Mouse (Mus musculus): ENCODE data around the gene Cdk2. TPM values are rescaled to one million over a fixed set of nuclear protein-coding genes. Genes with fewer than 3 reads are reported as not detected.
A peak's percentile ranks its signal among the peaks of the same experiment; 100 is the strongest.

Gene Cdk2
- polyA plus RNA-seq (2021) = 30.2 TPM

DNA sequence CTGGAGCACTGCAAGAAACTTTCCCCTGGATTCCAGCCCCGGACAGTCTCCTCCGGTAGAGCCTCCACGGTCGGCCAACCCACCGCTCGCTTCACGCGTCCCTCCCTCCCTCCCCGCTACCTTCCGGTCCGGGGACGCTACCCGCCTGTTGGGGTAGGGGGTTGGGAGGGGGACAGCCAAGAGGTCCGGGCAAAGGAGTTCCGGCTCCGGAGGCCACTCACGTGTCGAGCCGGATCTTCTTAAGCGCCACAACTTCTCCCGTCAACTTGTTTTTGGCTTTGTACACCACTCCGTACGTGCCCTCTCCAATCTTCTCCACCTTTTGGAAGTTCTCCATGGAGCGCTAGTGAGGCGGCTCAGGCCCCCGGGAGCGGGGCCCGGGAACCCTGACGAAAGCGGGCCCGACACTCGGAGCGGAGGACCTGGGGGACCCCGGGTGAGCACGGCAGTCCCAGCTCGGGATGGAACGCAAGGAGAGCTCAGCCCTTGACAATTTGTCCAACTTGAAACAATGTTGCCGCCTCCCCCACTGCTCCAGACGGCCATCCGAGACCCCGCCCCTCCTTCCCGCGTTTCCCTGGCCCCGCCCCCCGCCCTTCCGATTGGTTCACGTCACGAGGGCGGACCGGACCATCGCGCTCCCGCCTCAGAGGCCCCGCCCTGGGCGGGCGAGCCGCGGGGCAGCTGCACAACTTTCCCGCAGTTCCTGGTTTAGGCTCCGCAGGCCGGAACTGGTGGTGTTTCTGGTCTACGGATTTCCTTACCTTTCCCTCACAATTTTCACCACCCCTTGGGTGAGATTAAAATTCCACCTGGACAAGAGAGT lies at the start of gene Cdk2:
Cdk2 (minus strand) TSS at position 541 of the 826 bp plus-strand sequence.
- ChIA-PET POLR2A (interaction anchor here (0.6 to 1.6 kb wide), 2 partner anchors 9 to 39 kb away, joined by 4 read pairs; no protein-coding TSS in a partner anchor), CTCF (no interaction called here)
- ATAC-seq (peak; percentile 83), DNase-seq (ENCODE audit: low read depth, low spot score) (peak; percentile 39)
- in situ Hi-C loops (cut with MboI; ENCODE audit: low pct_unique_long_range_greater_than_20kb) = no loop called here
- no peaks in the 10 kb centered on the region for H3K27me3 ChIP-seq
- TF ChIP-seq CTCF (IDR thresholded peaks at IDR 0.05) = no peak

DNA sequence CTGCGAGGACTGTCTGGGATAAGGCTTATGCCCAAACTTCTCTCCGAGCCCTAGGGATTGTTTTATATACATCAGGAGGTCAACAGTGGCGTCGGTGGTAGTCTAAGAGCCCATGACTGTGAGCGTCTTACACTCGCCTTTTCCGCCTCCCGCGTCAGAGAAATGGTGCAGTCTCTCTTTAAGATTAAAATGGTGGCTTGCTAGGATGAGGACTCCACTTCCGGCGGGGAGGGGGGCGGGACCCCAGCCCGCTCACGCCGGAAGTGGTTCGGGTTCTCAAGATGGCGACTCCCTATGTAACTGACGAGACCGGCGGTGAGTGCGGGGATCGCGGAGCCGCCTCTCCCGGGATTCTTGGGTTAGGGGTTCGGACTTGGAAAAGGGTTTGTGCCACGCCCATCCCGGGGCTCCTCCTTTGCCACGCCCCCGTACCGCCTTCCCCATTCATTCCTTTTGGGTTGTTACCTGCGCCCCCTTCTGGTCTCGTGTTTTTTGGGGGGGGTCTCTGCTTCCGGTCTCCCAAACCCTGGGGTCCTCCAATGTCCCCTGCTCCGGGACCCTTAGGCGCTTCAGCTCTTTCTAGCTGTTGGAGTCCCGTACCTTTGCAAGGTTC lies 43.5 kb upstream of the Cdk2 start:
- no peaks in the 10 kb centered on the region for H3K27me3 ChIP-seq
- ChIA-PET CTCF (interaction anchor here (1.2 kb wide), 1 partner anchor 18 kb away, joined by 3 read pairs; no protein-coding TSS in a partner anchor), POLR2A (interaction anchor here (1.2 kb wide), 1 partner anchor 53 kb away, joined by 4 read pairs; no protein-coding TSS in a partner anchor)
- ATAC-seq (peak; percentile 77), DNase-seq (ENCODE audit: low read depth, low spot score) (peak; percentile 46)
- peak; percentile 77 for TF ChIP-seq CTCF (IDR thresholded peaks at IDR 0.05)
- in situ Hi-C loops (cut with MboI; ENCODE audit: low pct_unique_long_range_greater_than_20kb) = no loop called here

DNA sequence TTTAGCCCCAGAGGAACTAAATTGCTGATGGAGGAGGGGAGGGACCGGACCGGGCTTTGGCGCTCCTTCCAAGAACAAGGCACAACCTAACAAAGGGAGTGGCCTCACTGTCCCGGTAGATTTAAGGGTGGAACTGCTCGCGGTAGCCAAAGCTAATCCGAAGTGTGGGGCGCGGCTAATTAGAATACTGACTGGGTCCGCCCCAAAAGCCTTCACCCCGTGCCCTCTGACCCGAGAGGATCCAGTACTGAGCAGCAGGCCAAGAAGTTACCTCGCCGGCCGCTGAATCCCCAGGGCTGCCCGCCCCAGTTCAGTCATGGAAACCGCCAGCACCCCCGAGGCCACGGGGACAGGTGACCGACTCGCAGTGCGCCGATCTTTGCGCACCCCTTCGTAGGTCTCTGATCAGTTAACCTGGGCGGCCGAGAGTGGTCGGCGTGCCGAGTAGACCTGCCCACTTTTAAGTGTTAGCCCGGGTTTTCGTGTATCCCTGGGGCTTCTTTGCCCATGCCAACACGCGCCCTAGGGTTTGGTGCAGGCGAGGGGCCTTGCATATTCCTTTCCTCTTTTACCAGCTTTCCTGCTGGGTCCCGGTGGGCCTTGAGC lies 42.9 kb upstream of the Cdk2 start, which contains the start of gene Pym1:
Pym1 (plus strand) TSS at position 244 of the 606 bp plus-strand sequence.
- no peak for DNase-seq (ENCODE audit: low read depth, low spot score)
- TF ChIP-seq CTCF (IDR thresholded peaks at IDR 0.05) = no peak
- H3K27me3 ChIP-seq = no peaks in the 10 kb centered on the region
- ChIA-PET POLR2A (interaction anchor here (1.1 to 1.2 kb wide), 2 partner anchors 52 to 148 kb away, joined by 4 read pairs; no protein-coding TSS in a partner anchor), CTCF (interaction anchor here (1.2 kb wide), 2 partner anchors 16 to 17 kb away, joined by 3 read pairs; no protein-coding TSS in a partner anchor)
- in situ Hi-C loops (cut with MboI; ENCODE audit: low pct_unique_long_range_greater_than_20kb) = no loop called here
- ATAC-seq = peak; percentile 65

DNA sequence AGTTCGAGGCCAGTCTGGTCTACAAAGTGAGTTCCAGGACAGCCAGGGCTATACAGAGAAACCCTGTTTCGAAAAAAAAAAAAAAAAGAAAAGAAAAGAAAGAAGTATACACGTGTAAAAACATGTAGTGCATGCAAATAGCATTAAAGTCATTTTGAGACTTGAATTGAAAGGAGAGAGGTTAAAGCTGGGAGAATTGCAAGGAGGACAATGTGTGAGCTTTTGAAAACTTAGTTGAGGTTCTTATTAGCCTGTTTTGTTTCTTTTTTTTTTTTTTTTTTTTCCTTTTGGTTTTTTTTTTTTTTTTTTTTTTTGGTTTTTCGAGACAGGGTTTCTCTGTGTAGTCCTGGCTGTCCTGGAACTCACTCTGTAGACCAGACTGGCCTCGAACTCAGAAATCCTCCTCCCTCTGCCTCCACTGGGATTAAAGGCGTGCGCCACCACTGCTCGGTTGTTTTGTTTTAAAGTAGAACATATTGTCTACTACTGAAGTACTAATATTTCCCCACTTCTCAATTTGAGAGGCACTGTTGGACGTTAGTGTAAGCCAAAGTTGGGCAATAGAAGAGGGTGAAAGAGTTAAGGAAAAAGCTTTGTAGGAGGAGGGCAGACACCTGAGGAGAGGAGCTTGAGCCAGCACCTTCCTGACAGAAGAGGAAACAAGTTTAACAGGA lies 42.3 kb upstream of the Cdk2 start:
- ChIA-PET POLR2A (interaction anchor here (1.1 to 1.2 kb wide), 2 partner anchors 52 to 148 kb away, joined by 4 read pairs; no protein-coding TSS in a partner anchor), CTCF (interaction anchor here (1.2 kb wide), 2 partner anchors 17 kb away, joined by 3 read pairs; no protein-coding TSS in a partner anchor)
- no peaks in the 10 kb centered on the region for H3K27me3 ChIP-seq
- DNase-seq (ENCODE audit: low read depth, low spot score) (no peak), ATAC-seq (no peak)
- no peak for TF ChIP-seq CTCF (IDR thresholded peaks at IDR 0.05)
- in situ Hi-C loops (cut with MboI; ENCODE audit: low pct_unique_long_range_greater_than_20kb) = no loop called here

DNA sequence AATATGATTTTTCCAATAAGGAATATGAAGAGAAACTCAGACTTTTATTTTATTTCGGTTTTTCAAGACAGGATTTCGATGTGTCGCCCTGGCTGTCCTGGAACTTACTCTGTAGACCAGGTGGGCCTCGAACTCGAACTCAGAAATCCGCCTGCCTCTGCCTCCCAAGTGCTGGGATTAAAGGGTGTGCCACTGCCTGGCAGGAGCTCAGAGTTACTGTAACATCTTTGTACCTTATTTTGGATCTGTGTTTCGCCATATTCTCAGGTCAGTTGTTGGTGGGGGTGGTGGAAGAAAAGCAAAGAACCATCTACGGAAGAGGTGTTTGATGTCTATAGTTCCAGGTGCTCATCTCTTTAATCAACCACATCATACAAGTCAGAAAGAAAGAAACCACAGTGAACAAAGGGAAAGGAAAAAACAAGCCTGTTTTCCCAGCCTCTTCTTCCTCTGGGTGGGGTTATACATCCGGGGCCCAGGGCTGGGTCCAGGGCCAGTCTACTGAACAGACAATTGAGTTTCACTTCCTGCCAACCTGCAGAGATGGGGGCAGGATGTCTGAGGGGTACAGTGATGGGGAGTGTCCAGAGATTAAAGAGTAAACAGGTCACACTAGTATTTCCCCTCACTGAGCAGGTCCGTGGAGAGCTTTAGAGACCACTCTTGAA lies 41.2 kb upstream of the Cdk2 start:
- DNase-seq (ENCODE audit: low read depth, low spot score) (no peak), ATAC-seq (no peak)
- H3K27me3 ChIP-seq = no peaks in the 10 kb centered on the region
- TF ChIP-seq CTCF (IDR thresholded peaks at IDR 0.05) = no peak
- ChIA-PET CTCF (interaction anchor here (0.9 to 1.5 kb wide), 3 partner anchors 11 to 167 kb away, joined by 3 to 11 read pairs (median 3); no protein-coding TSS in a partner anchor), POLR2A (interaction anchor here (1.1 kb wide), 1 partner anchor 42 kb away, joined by 4 read pairs; the partner anchor contains the start of gene Pmel)
- in situ Hi-C loops (cut with MboI; ENCODE audit: low pct_unique_long_range_greater_than_20kb) = no loop called here

DNA sequence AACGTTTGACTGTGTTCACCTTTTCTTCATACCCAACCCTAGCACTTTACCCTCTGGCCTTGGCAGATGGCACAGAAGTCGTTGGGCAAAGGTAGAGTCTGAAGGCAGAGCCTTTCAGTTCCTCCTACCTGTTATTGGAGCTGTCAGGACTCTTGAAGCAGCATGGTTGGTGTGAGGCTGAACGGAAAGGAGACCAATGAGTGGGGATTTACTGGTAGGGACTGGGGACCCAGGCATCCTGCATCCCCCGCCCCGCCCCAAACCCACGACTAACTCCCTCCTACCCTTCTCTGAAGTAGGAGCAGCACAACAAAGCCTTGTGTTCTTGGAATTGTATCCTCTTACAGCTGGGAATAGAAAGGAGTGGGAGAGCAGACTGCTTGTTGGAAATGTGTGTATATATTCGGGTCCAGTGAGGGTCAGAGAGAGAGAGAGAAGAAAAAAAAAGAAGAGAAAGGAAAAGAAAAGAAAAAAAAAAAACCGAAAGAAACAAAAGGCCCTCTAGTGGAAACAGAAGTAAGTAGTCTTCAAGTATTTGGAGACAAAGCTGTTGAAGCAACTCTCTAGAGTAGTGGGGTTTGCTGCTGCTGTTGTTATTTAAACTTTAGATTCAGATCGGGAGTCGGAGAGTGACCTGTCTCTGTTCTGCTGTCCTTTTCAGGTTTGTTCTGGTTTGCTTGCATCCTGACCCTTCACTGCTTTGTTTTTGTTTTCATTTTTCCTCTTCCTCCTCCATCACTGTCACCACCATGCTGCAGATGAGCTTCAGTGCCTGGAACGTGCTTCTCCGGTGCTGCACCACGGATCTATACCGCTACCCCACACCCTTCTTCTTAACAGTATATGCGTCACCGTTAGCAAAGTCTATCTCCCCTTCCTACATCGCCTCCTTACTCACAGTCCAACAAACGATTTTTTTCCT lies 40.1 kb upstream of the Cdk2 start, which contains the start of gene Dgka:
Dgka (minus strand) TSS at position 176 of the 922 bp plus-strand sequence.
- POLR2A ChIA-PET = interaction anchor here (0.6 to 1.1 kb wide), 3 partner anchors 17 to 56 kb away, joined by 3 to 5 read pairs (median 4); partner anchors contain the start of gene Pmel
- peak; percentile 51 for TF ChIP-seq CTCF (IDR thresholded peaks at IDR 0.05)
- H3K27me3 ChIP-seq = no peaks in the 10 kb centered on the region
- in situ Hi-C loops (cut with MboI; ENCODE audit: low pct_unique_long_range_greater_than_20kb) = no loop called here
- CTCF ChIA-PET = interaction anchor here (0.6 to 1.6 kb wide), 7 partner anchors 10 to 169 kb away, joined by 3 to 11 read pairs (median 3); no protein-coding TSS in a partner anchor
- no peak for ATAC-seq
- no peak for DNase-seq (ENCODE audit: low read depth, low spot score)

DNA sequence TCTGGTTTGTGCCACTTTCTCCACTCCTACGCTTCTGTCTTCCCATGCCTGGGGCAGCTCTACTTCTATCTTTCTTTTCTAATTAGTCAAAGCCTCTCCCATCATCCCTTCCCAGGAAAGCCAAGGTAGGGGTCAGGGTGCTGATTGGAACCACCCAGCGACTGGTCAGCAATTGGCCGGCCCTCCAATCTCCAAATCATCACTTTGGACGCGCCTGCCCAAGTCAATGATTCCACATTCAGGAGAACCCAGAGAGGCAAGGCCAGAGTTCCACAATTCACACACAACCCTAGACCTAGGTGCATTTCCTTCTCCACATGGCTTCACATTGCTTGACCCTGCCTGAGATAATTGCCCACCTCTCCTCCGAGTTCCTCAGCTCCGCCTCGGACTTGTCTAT lies 39.4 kb upstream of the Cdk2 start:
- ATAC-seq = no peak
- in situ Hi-C loops (cut with MboI; ENCODE audit: low pct_unique_long_range_greater_than_20kb) = no loop called here
- TF ChIP-seq CTCF (IDR thresholded peaks at IDR 0.05) = no peak
- DNase-seq (ENCODE audit: low read depth, low spot score) = no peak
- ChIA-PET CTCF (interaction anchor here (1.1 to 1.7 kb wide), 5 partner anchors 12 to 61 kb away, joined by 3 to 4 read pairs (median 3); no protein-coding TSS in a partner anchor), POLR2A (interaction anchor here (0.9 kb wide), 1 partner anchor 61 kb away, joined by 3 read pairs; no protein-coding TSS in a partner anchor)
- H3K27me3 ChIP-seq = no peaks in the 10 kb centered on the region

DNA sequence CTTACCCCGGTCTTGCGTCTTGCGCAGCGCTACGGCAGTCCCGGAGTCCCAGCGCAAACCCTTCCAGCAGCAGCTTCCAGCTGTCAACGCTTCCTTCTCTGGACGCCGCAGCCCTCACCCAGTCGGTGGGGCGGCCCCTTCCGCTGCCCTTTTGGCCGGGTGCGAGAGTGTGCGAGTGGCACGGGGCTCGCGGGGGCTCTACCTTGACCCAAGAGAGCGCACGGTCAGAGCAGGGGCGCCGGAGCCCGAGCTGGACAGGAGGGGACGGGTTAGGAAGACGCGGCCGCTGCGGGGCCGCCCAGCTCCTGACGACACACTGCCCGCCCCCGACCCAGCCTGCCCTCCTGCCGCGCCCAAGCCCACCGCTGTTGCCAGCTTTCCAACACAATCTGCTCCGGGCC lies 39.0 kb upstream of the Cdk2 start:
- in situ Hi-C loops (cut with MboI; ENCODE audit: low pct_unique_long_range_greater_than_20kb) = no loop called here
- ATAC-seq (peak; percentile 18), DNase-seq (ENCODE audit: low read depth, low spot score) (no peak)
- ChIA-PET CTCF (interaction anchor here (1.1 to 1.7 kb wide), 3 partner anchors 11 to 61 kb away, joined by 3 to 4 read pairs (median 3); no protein-coding TSS in a partner anchor), POLR2A (interaction anchor here (0.9 kb wide), 1 partner anchor 61 kb away, joined by 3 read pairs; no protein-coding TSS in a partner anchor)
- no peak for TF ChIP-seq CTCF (IDR thresholded peaks at IDR 0.05)
- no peaks in the 10 kb centered on the region for H3K27me3 ChIP-seq

Measured in Patski (cell line).